Mouse (Mus musculus): Measurements from ENCODE around the gene Cops4. TPM values are rescaled to one million over a fixed set of nuclear protein-coding genes. Genes with fewer than 3 reads are reported as not detected.

The Cops4 gene
- total and polyA plus RNA-seq, 2 experiments = 12.0 to 53.2 TPM

GRCm38 (mm10) chr5:100520223-100520622 lies 2.1 kb downstream of the Cops4 start:
- H3K4me3 ChIP-seq (ENCODE audit: insufficient read depth, low read depth, low read length) = no peak overlapping the region
- peaks cover 9% of the 10 kb centered on the region; the same call in 1 of the 2 replicates for H3K4me1 ChIP-seq (ENCODE audit: control insufficient read depth, insufficient read depth, low read length)
- no peak overlapping the region for H3K9ac ChIP-seq (ENCODE audit: low read depth, low read length)
- 83% methylated on average over 2 of the region's 2 CpGs for WGBS
- no peak for DNase-seq (ENCODE audit: extremely low read depth, low read depth, low spot score)
- H3K79me2 ChIP-seq (ENCODE audit: control insufficient read depth, insufficient read depth, low read length) = peaks cover 12% of the 10 kb centered on the region; the same call in 1 of the 2 replicates
- no peak overlapping the region for H3K27ac ChIP-seq (replicated peaks; ENCODE audit: insufficient read depth, low read depth, low read length)
- H3K36me3 ChIP-seq (ENCODE audit: control insufficient read depth, insufficient read depth, low read length) = no peaks in the 10 kb centered on the region
- TF ChIP-seq POLR2A (IDR thresholded peaks at IDR 0.05; ENCODE audit: extremely low read depth, insufficient read depth, low read length) (no peak), CTCF (IDR thresholded peaks at IDR 0.05; ENCODE audit: low read depth, low read length) (no peak)
- no peaks in the 10 kb centered on the region for H3K27me3 ChIP-seq (ENCODE audit: control insufficient read depth, insufficient read depth, low read length)

GRCm38 (mm10) chr5:100523331-100523730 lies 5.2 kb downstream of the Cops4 start:
- Histone ChIP-seq H3K79me2 (ENCODE audit: control insufficient read depth, insufficient read depth, low read length) (peaks cover 12% of the 10 kb centered on the region; the same call in 1 of the 2 replicates), H3K4me3 (ENCODE audit: insufficient read depth, low read depth, low read length) (no peak overlapping the region), H3K27me3 (ENCODE audit: control insufficient read depth, insufficient read depth, low read length) (no peaks in the 10 kb centered on the region), H3K4me1 (ENCODE audit: control insufficient read depth, insufficient read depth, low read length) (peaks cover 6% of the 10 kb centered on the region; the same call in 1 of the 2 replicates), H3K9ac (ENCODE audit: low read depth, low read length) (no peak overlapping the region), H3K27ac (replicated peaks; ENCODE audit: insufficient read depth, low read depth, low read length) (no peak overlapping the region), H3K36me3 (ENCODE audit: control insufficient read depth, insufficient read depth, low read length) (peaks cover 2% of the 10 kb centered on the region; the same call in 1 of the 2 replicates)
- TF ChIP-seq POLR2A (IDR thresholded peaks at IDR 0.05; ENCODE audit: extremely low read depth, insufficient read depth, low read length) = no peak
- TF ChIP-seq CTCF (IDR thresholded peaks at IDR 0.05; ENCODE audit: low read depth, low read length) = no peak
- 75% methylated on average over 1 of the region's 1 CpGs for WGBS
- no peak for DNase-seq (ENCODE audit: extremely low read depth, low read depth, low spot score)

GRCm38 (mm10) chr5:100524921-100525320 lies 6.8 kb downstream of the Cops4 start:
- H3K4me1 ChIP-seq (ENCODE audit: control insufficient read depth, insufficient read depth, low read length) = no peaks in the 10 kb centered on the region; the same call in 1 of the 2 replicates
- DNase-seq (ENCODE audit: extremely low read depth, low read depth, low spot score) = no peak
- 98% methylated on average over 9 of the region's 9 CpGs for WGBS
- TF ChIP-seq CTCF (IDR thresholded peaks at IDR 0.05; ENCODE audit: low read depth, low read length) (no peak), POLR2A (IDR thresholded peaks at IDR 0.05; ENCODE audit: extremely low read depth, insufficient read depth, low read length) (no peak)
- no peak overlapping the region for H3K27ac ChIP-seq (replicated peaks; ENCODE audit: insufficient read depth, low read depth, low read length)
- peaks cover 11% of the 10 kb centered on the region for H3K36me3 ChIP-seq (ENCODE audit: control insufficient read depth, insufficient read depth, low read length)
- H3K4me3 ChIP-seq (ENCODE audit: insufficient read depth, low read depth, low read length) = no peak overlapping the region
- no peak overlapping the region for H3K9ac ChIP-seq (ENCODE audit: low read depth, low read length)
- peaks cover 3% of the 10 kb centered on the region; the same call in 1 of the 2 replicates for H3K79me2 ChIP-seq (ENCODE audit: control insufficient read depth, insufficient read depth, low read length)
- no peaks in the 10 kb centered on the region for H3K27me3 ChIP-seq (ENCODE audit: control insufficient read depth, insufficient read depth, low read length)

- WGBS = 87% methylated on average over 3 of the region's 3 CpGs
- TF ChIP-seq POLR2A (IDR thresholded peaks at IDR 0.05; ENCODE audit: extremely low read depth, insufficient read depth, low read length) (no peak), CTCF (IDR thresholded peaks at IDR 0.05; ENCODE audit: low read depth, low read length) (no peak)
- Histone ChIP-seq H3K27me3 (ENCODE audit: control insufficient read depth, insufficient read depth, low read length) (no peaks in the 10 kb centered on the region), H3K4me1 (ENCODE audit: control insufficient read depth, insufficient read depth, low read length) (no peaks in the 10 kb centered on the region; the same call in 1 of the 2 replicates), H3K9ac (ENCODE audit: low read depth, low read length) (no peak overlapping the region), H3K27ac (replicated peaks; ENCODE audit: insufficient read depth, low read depth, low read length) (no peak overlapping the region), H3K36me3 (ENCODE audit: control insufficient read depth, insufficient read depth, low read length) (peaks cover 17% of the 10 kb centered on the region), H3K4me3 (ENCODE audit: insufficient read depth, low read depth, low read length) (no peak overlapping the region), H3K79me2 (ENCODE audit: control insufficient read depth, insufficient read depth, low read length) (no peaks in the 10 kb centered on the region; the same call in 1 of the 2 replicates)
- DNase-seq (ENCODE audit: extremely low read depth, low read depth, low spot score) = no peak
These were observed 7.5 kb downstream of the Cops4 start for GRCm38 (mm10) chr5:100525620-100526019.

GRCm38 (mm10) chr5:100526164-100526563 lies 8.1 kb downstream of the Cops4 start:
- DNase-seq (ENCODE audit: extremely low read depth, low read depth, low spot score) = peak; percentile 30
- no peak for TF ChIP-seq CTCF (IDR thresholded peaks at IDR 0.05; ENCODE audit: low read depth, low read length)
- no peak for TF ChIP-seq POLR2A (IDR thresholded peaks at IDR 0.05; ENCODE audit: extremely low read depth, insufficient read depth, low read length)
- 71% methylated on average over 7 of the region's 7 CpGs for WGBS
- peaks cover 21% of the 10 kb centered on the region for H3K36me3 ChIP-seq (ENCODE audit: control insufficient read depth, insufficient read depth, low read length)
- H3K4me3 ChIP-seq (ENCODE audit: insufficient read depth, low read depth, low read length) = no peak overlapping the region
- no peak overlapping the region for H3K9ac ChIP-seq (ENCODE audit: low read depth, low read length)
- H3K27ac ChIP-seq (replicated peaks; ENCODE audit: insufficient read depth, low read depth, low read length) = no peak overlapping the region
- no peaks in the 10 kb centered on the region; the same call in 1 of the 2 replicates for H3K4me1 ChIP-seq (ENCODE audit: control insufficient read depth, insufficient read depth, low read length)
- H3K27me3 ChIP-seq (ENCODE audit: control insufficient read depth, insufficient read depth, low read length) = no peaks in the 10 kb centered on the region
- H3K79me2 ChIP-seq (ENCODE audit: control insufficient read depth, insufficient read depth, low read length) = no peaks in the 10 kb centered on the region; the same call in 1 of the 2 replicates

- Histone ChIP-seq H3K36me3 (ENCODE audit: control insufficient read depth, insufficient read depth, low read length) (peaks cover 46% of the 10 kb centered on the region), H3K79me2 (ENCODE audit: control insufficient read depth, insufficient read depth, low read length) (no peaks in the 10 kb centered on the region)
- 86% methylated on average over 7 of the region's 7 CpGs for WGBS
These were observed 17.7 kb downstream of the Cops4 start for GRCm38 (mm10) chr5:100535826-100536225.

More at GRCm38 (mm10) chr5:100535826-100536225, 17.7 kb downstream of the Cops4 start:
- H3K27me3 ChIP-seq (ENCODE audit: control insufficient read depth, insufficient read depth, low read length) = no peaks in the 10 kb centered on the region
- H3K9ac ChIP-seq (ENCODE audit: low read depth, low read length) = no peak overlapping the region
- H3K27ac ChIP-seq (replicated peaks; ENCODE audit: insufficient read depth, low read depth, low read length) = no peak overlapping the region
- DNase-seq (ENCODE audit: extremely low read depth, low read depth, low spot score) = no peak
- TF ChIP-seq POLR2A (IDR thresholded peaks at IDR 0.05; ENCODE audit: extremely low read depth, insufficient read depth, low read length) (no peak), CTCF (IDR thresholded peaks at IDR 0.05; ENCODE audit: low read depth, low read length) (no peak)
- no peak overlapping the region for H3K4me3 ChIP-seq (ENCODE audit: insufficient read depth, low read depth, low read length)
- H3K4me1 ChIP-seq (ENCODE audit: control insufficient read depth, insufficient read depth, low read length) = no peaks in the 10 kb centered on the region

All from liver, adult 2 months (tissue).